Mouse (Mus musculus) liver, embryonic 14.5 days (tissue): ENCODE results near the gene Vapa.

Experiments
- CTCF ChIP-seq: IDR thresholded peaks from 2 replicates; pipeline ENCODE4 v1.5.1; 2016; ENCODE audit warnings: antibody characterized with exemption, low read depth, control low read depth
- EP300 ChIP-seq: IDR thresholded peaks from 2 replicates; pipeline ENCODE4 v1.6.1; 2016; ENCODE audit warnings: antibody characterized with exemption, low read depth

GRCm38 (mm10) chr17:65586892-65587291 is 26.5 kb downstream of the Vapa start:
- TF ChIP-seq EP300, result no peak
- TF ChIP-seq CTCF, result no peak
